Comparison of ENCODE assay signal across 8 mouse cellular contexts in genomic region chr7:117381188-117381981, GRCm38 (mm10). TPM values are rescaled to one million over a fixed set of nuclear protein-coding genes. Genes with fewer than 3 reads are reported as not detected.
DNase-seq lines count a peak whose midpoint lies in the region; ATAC-seq and TF ChIP-seq lines count a peak whose summit lies in the region.

No protein-coding gene starts in this region.

- peak overlapping the region; percentile 89 for H3K9ac ChIP-seq in forebrain, embryonic 12.5 days
- peak overlapping the region; percentile 95 for H3K9ac ChIP-seq in hindbrain, embryonic 16.5 days (ENCODE audit: low read depth, low read length)
- peak overlapping the region; percentile 59 for H3K9ac ChIP-seq in liver, postnatal 0 days (replicated peaks)

- H3K36me3 ChIP-seq in heart, embryonic 10.5 days: no peaks in the 10 kb centered on the region
- 0 out of 2 replicates have a peak, but pooled peaks cover 1% of the 10 kb centered on the region for H3K36me3 ChIP-seq in forebrain, embryonic 12.5 days (replicated peaks)
- no peaks in the 10 kb centered on the region for H3K36me3 ChIP-seq in hindbrain, embryonic 16.5 days (ENCODE audit: control insufficient read depth, insufficient read depth, low read length)
- H3K36me3 ChIP-seq in liver, postnatal 0 days (replicated peaks; ENCODE audit: insufficient read depth, low read length): no peaks in the 10 kb centered on the region

- under 1% methylated on average over 63 of the region's 64 CpGs for WGBS in heart, embryonic 10.5 days
- whole genome bisulfite sequencing in forebrain, embryonic 12.5 days: under 1% methylated on average over 54 of the region's 64 CpGs
- 0% methylated on average over 62 of the region's 64 CpGs for WGBS in hindbrain, embryonic 16.5 days
- WGBS in liver, postnatal 0 days (ENCODE audit: insufficient replicate concordance): 3% methylated on average over 49 of the region's 64 CpGs
- under 1% methylated on average over 64 of the region's 64 CpGs for WGBS in olfactory bulb, adult 2 months

- peak overlapping the region; percentile 91 for H3K4me3 ChIP-seq in heart, embryonic 10.5 days
- H3K4me3 ChIP-seq in forebrain, embryonic 12.5 days (replicated peaks): peak overlapping the region; percentile 91
- H3K4me3 ChIP-seq in hindbrain, embryonic 16.5 days (ENCODE audit: low read length): peak overlapping the region; percentile 86
- H3K4me3 ChIP-seq in liver, postnatal 0 days (ENCODE audit: low read depth, low read length): peak overlapping the region; percentile 63
- H3K4me3 ChIP-seq in olfactory bulb, adult 2 months (ENCODE audit: insufficient read depth, low read depth, low read length): peak overlapping the region; percentile 63

- no peak for TF ChIP-seq EP300 in liver, postnatal 0 days (IDR thresholded peaks at IDR 0.05; ENCODE audit: low read depth)

- TF ChIP-seq CTCF in liver, postnatal 0 days (IDR thresholded peaks at IDR 0.05; ENCODE audit: low read depth): no peak
- no peak for TF ChIP-seq CTCF in olfactory bulb, adult 2 months (IDR thresholded peaks at IDR 0.05; ENCODE audit: insufficient read depth, low read depth, low read length)

- peak; percentile 72 for ATAC-seq in forebrain, embryonic 12.5 days (ENCODE audit: low FRiP score)
- peak; percentile 74 for ATAC-seq in hindbrain, embryonic 16.5 days
- peak; percentile 56 for ATAC-seq in liver, postnatal 0 days

- no peaks in the 10 kb centered on the region for H3K27me3 ChIP-seq in heart, embryonic 10.5 days (ENCODE audit: insufficient read depth, poor library complexity, severe bottlenecking)
- H3K27me3 ChIP-seq in forebrain, embryonic 12.5 days: peaks cover 9% of the 10 kb centered on the region
- H3K27me3 ChIP-seq in hindbrain, embryonic 16.5 days (replicated peaks; ENCODE audit: control insufficient read depth, insufficient read depth, low read length): no peaks in the 10 kb centered on the region
- H3K27me3 ChIP-seq in liver, postnatal 0 days (ENCODE audit: insufficient read depth, low read length): peaks cover 34% of the 10 kb centered on the region

- no peak for DNase-seq in heart, embryonic 10.5 days (ENCODE audit: low spot score)
- no peak for DNase-seq in heart, postnatal 25 days (ENCODE audit: low spot score)
- peak; percentile 59 to 69 for DNase-seq in adrenal gland, postnatal 36 days
- DNase-seq in liver, postnatal 0 days: peak; percentile 45
- peak; percentile 62 for DNase-seq in thymus, postnatal 4 days

- intact Hi-C loops in heart, postnatal 25 days (cut with DNase I): loop anchor here (5.0 to 10.0 kb wide), 5 partner anchors 81 to 723 kb away; no protein-coding TSS in a partner anchor

- no peak for TF ChIP-seq POLR2A in olfactory bulb, adult 2 months (IDR thresholded peaks at IDR 0.05; ENCODE audit: insufficient read depth, low read depth, low read length)

- peaks cover 36% of the 10 kb centered on the region for H3K4me1 ChIP-seq in heart, embryonic 10.5 days
- H3K4me1 ChIP-seq in forebrain, embryonic 12.5 days: peaks cover 39% of the 10 kb centered on the region
- H3K4me1 ChIP-seq in hindbrain, embryonic 16.5 days (ENCODE audit: control insufficient read depth, insufficient read depth, low read depth, low read length): peaks cover 10% of the 10 kb centered on the region
- peaks cover 5% of the 10 kb centered on the region; the same call in 1 of the 2 replicates for H3K4me1 ChIP-seq in liver, postnatal 0 days (ENCODE audit: insufficient read depth)
- H3K4me1 ChIP-seq in olfactory bulb, adult 2 months (ENCODE audit: control insufficient read depth, insufficient read depth, low read length): peaks cover 15% of the 10 kb centered on the region

- no peaks in the 10 kb centered on the region for H3K9me3 ChIP-seq in heart, embryonic 10.5 days
- no peaks in the 10 kb centered on the region for H3K9me3 ChIP-seq in forebrain, embryonic 12.5 days
- H3K9me3 ChIP-seq in hindbrain, embryonic 16.5 days (ENCODE audit: control insufficient read depth, low read length): no peaks in the 10 kb centered on the region
- no peaks in the 10 kb centered on the region for H3K9me3 ChIP-seq in liver, postnatal 0 days (ENCODE audit: low read length)

- H3K4me2 ChIP-seq in forebrain, embryonic 12.5 days: peak overlapping the region; percentile 79
- peak overlapping the region; percentile 85 for H3K4me2 ChIP-seq in hindbrain, embryonic 16.5 days (ENCODE audit: low read length)
- peak overlapping the region; percentile 83 for H3K4me2 ChIP-seq in liver, postnatal 0 days (ENCODE audit: low read depth, low read length)

- peak overlapping the region; percentile 92 for H3K27ac ChIP-seq in heart, embryonic 10.5 days
- peak overlapping the region; percentile 79 for H3K27ac ChIP-seq in forebrain, embryonic 12.5 days
- H3K27ac ChIP-seq in hindbrain, embryonic 16.5 days (ENCODE audit: low read depth, low read length): peak overlapping the region; percentile 87
- H3K27ac ChIP-seq in liver, postnatal 0 days (ENCODE audit: low read depth): peak overlapping the region; percentile 34; the same call in 1 of the 2 replicates
- H3K27ac ChIP-seq in olfactory bulb, adult 2 months (ENCODE audit: insufficient read depth, low read depth, low read length): no peak overlapping the region; the same call in 1 of the 2 replicates

RNA-seq across cellular contexts. Expression of gene Xylt1, which starts 0.6 kb away (rescaled TPM):
- 1.2 and 1.8 TPM in 2 replicates for polyA plus RNA-seq in heart, embryonic 10.5 days (2016; fragmentation: Nextera tagmentation; extraction: Ambion mirVana)
- 1 to 10 TPM; 2.8 to 3.2 TPM for total RNA-seq in heart, postnatal 25 days (2021)
- total RNA-seq in adrenal gland, postnatal 36 days (2021): 1 to 10 TPM; 4.9 to 8.2 TPM
- polyA plus RNA-seq in forebrain, embryonic 12.5 days (2016; fragmentation: Nextera tagmentation; extraction: Ambion mirVana): 3.4 and 5.0 TPM in 2 replicates
- polyA plus RNA-seq in hindbrain, embryonic 16.5 days (2015; fragmentation: Nextera tagmentation; extraction: Ambion mirVana): 2.9 TPM in 2 replicates
- polyA plus RNA-seq in liver, postnatal 0 days (2015; fragmentation: Nextera tagmentation; extraction: Ambion mirVana): 0.20 and 0.31 TPM in 2 replicates
- polyA plus RNA-seq in olfactory bulb, adult 2 months (2012; ENCODE audit: insufficient read depth, insufficient read length, low replicate concordance, missing spikeins): not detected in 2 replicates

Comparison
In these comparisons a context has a peak if more than half of its experiments do, and no peak if none do; other contexts are left out.
1. DNase-seq: peak in adrenal gland, postnatal 36 days (2 of 2), liver, postnatal 0 days (single experiment) and thymus, postnatal 4 days (single experiment); none in heart, embryonic 10.5 days (single experiment) and heart, postnatal 25 days (single experiment).
2. Peak in every context shown above with its lines, with median percentiles within 50 percentile points of each other: H3K4me3 ChIP-seq, ATAC-seq, H3K4me2 ChIP-seq and H3K9ac ChIP-seq.